Mouse (Mus musculus): ENCODE measurements around the gene Msantd1. TPM values are rescaled to one million over a fixed set of nuclear protein-coding genes. Genes with fewer than 3 reads are reported as not detected.

Gene Msantd1
- polyA plus RNA-seq, 1 experiment from 2014 or later, result 0.22 TPM

DNA sequence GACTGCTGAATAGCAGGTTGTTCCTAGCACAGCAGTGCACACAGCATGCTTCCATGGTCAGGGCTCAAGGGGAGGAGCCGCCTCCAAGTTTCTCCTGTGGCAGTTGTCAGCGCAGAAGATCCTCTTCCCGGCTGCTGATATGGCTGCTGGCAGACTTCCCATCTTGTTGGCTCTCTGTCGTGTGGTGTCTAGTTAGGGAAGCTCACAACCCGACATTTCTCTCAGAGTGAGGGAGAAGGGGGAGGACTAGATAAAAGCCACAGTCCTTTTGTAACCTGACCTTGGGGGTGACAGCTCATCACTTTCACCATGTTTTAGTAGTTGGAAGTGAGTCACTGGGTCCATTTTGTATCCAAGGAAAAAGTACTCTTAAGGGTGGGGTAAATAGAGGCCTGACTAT lies 47.8 kb downstream of the Msantd1 start:
- H3K4me3 ChIP-seq (ENCODE audit: low read depth, low read length), result no peak overlapping the region
- DNase-seq (no peak), ATAC-seq (no peak)
- H3K27me3 ChIP-seq (ENCODE audit: insufficient read depth, low read length), result no peaks in the 10 kb centered on the region
- peaks cover 26% of the 10 kb centered on the region for H3K4me1 ChIP-seq (ENCODE audit: insufficient read depth)
- TF ChIP-seq CTCF (IDR thresholded peaks at IDR 0.05; ENCODE audit: low read depth) (no peak), EP300 (IDR thresholded peaks at IDR 0.05; ENCODE audit: low read depth) (no peak)
- H3K9ac ChIP-seq (replicated peaks), result no peak overlapping the region
- H3K4me2 ChIP-seq (ENCODE audit: low read depth, low read length), result no peak overlapping the region
- H3K36me3 ChIP-seq (replicated peaks; ENCODE audit: insufficient read depth, low read length), result no peaks in the 10 kb centered on the region
- no peaks in the 10 kb centered on the region for H3K9me3 ChIP-seq (ENCODE audit: low read length)
- no peak overlapping the region for H3K27ac ChIP-seq (ENCODE audit: low read depth)
- WGBS (ENCODE audit: insufficient replicate concordance), result 25% methylated on average over 5 of the region's 5 CpGs

DNA sequence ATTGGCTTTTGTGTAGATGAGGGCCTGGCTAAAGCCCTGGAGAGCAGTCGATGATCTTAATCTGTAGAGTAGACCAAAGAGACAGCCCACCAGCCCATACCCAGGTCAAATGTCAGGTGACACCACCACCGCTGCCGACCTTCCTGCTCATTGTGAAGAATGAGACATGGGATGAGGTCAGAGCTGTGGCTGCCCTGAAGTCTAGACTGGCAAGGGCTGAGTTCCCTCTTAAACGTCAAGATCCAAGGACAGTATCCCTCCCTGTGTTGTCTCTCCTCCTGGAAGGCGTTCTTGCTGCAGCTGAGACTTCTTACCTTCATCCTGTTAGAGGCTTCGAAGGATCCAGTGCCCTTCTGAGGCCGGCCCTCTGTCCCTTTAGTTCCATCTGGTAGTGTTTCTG lies 48.3 kb downstream of the Msantd1 start:
- Histone ChIP-seq H3K27me3 (ENCODE audit: insufficient read depth, low read length) (no peaks in the 10 kb centered on the region), H3K4me1 (ENCODE audit: insufficient read depth) (peaks cover 28% of the 10 kb centered on the region), H3K9me3 (ENCODE audit: low read length) (no peaks in the 10 kb centered on the region), H3K9ac (replicated peaks) (no peak overlapping the region), H3K27ac (ENCODE audit: low read depth) (no peak overlapping the region), H3K4me2 (ENCODE audit: low read depth, low read length) (no peak overlapping the region), H3K36me3 (replicated peaks; ENCODE audit: insufficient read depth, low read length) (no peaks in the 10 kb centered on the region), H3K4me3 (ENCODE audit: low read depth, low read length) (no peak overlapping the region)
- 72% methylated on average over 7 of the region's 7 CpGs for WGBS (ENCODE audit: insufficient replicate concordance)
- no peak for ATAC-seq
- no peak for DNase-seq
- TF ChIP-seq EP300 (IDR thresholded peaks at IDR 0.05; ENCODE audit: low read depth) (no peak), CTCF (IDR thresholded peaks at IDR 0.05; ENCODE audit: low read depth) (no peak)

DNA sequence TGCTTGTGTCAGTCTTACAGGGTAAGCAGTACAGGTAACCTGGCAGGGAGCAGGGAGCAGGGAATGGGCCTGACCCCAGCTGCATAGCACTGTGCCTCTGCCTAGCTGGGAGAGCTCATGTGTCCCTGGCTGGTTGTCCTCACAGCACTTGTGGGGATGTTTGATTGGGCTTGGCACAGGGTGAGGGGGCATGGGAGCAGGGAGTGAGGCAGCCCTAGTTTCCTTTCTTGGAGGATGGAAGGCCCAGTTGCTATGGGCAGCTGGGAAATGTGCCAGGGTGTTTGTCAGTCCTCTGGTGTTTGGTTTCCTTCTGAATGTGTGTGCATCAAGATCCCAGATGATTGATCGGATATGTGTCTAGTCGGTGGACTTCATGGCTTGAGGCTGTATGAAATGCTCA lies 49.2 kb downstream of the Msantd1 start:
- Histone ChIP-seq H3K4me1 (ENCODE audit: insufficient read depth) (peaks cover 34% of the 10 kb centered on the region), H3K4me3 (ENCODE audit: low read depth, low read length) (no peak overlapping the region), H3K9me3 (ENCODE audit: low read length) (no peaks in the 10 kb centered on the region), H3K9ac (replicated peaks) (no peak overlapping the region), H3K36me3 (replicated peaks; ENCODE audit: insufficient read depth, low read length) (no peaks in the 10 kb centered on the region), H3K27me3 (ENCODE audit: insufficient read depth, low read length) (no peaks in the 10 kb centered on the region), H3K4me2 (ENCODE audit: low read depth, low read length) (no peak overlapping the region), H3K27ac (ENCODE audit: low read depth) (no peak overlapping the region)
- WGBS (ENCODE audit: insufficient replicate concordance), result 64% methylated on average over 2 of the region's 2 CpGs
- no peak for ATAC-seq
- TF ChIP-seq CTCF (IDR thresholded peaks at IDR 0.05; ENCODE audit: low read depth) (no peak), EP300 (IDR thresholded peaks at IDR 0.05; ENCODE audit: low read depth) (no peak)
- DNase-seq, result no peak

DNA sequence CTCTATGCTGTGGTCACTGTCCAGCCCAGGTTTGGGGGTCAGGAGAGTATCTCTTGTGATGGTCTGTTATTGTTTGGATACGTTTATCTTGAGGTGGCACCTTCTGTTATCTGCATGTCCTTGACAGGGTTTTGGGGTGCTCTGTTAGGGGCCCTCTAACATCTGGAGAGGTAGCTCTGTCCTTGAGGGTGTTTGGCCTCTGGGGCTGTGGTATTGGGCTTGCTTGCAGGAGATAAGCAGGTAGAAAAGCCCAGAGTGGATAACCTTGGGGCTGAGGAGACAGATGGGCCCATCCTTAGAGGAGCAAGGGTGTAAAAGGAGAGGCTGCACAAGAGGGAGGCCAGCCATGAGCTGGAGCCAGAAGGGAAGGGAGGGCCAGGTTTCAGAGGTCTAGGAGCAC lies 52.2 kb downstream of the Msantd1 start:
- Histone ChIP-seq H3K4me2 (ENCODE audit: low read depth, low read length) (no peak overlapping the region), H3K9ac (replicated peaks) (no peak overlapping the region), H3K4me1 (ENCODE audit: insufficient read depth) (peaks cover 32% of the 10 kb centered on the region), H3K36me3 (replicated peaks; ENCODE audit: insufficient read depth, low read length) (peaks cover 3% of the 10 kb centered on the region), H3K27ac (ENCODE audit: low read depth) (peak overlapping the region; percentile 1; the same call in 1 of the 2 replicates), H3K27me3 (ENCODE audit: insufficient read depth, low read length) (no peaks in the 10 kb centered on the region), H3K9me3 (ENCODE audit: low read length) (no peaks in the 10 kb centered on the region), H3K4me3 (ENCODE audit: low read depth, low read length) (no peak overlapping the region)
- TF ChIP-seq EP300 (IDR thresholded peaks at IDR 0.05; ENCODE audit: low read depth) (peak; percentile 97), CTCF (IDR thresholded peaks at IDR 0.05; ENCODE audit: low read depth) (no peak)
- WGBS (ENCODE audit: insufficient replicate concordance), result 58% methylated on average over 1 of the region's 1 CpGs
- DNase-seq (peak; percentile 48), ATAC-seq (peak; percentile 96)

DNA sequence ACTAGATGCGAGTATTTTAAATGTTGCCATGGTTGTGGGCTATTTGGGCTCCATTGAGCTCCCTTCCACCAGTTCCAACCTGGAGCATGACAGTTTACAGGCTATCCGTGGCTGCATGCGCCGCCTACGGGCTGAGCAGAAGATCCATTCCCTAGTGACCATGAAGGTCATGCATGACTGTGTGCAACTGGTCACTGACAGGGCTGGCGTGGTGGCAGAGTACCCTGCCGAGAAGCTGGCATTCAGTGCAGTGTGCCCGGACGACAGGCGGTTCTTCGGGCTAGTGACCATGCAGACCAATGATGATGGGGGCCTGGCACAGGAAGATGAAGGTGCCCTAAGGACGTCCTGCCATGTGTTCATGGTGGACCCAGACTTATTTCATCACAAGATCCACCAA lies 57.7 kb downstream of the Msantd1 start:
- Histone ChIP-seq H3K9me3 (ENCODE audit: low read length) (no peaks in the 10 kb centered on the region), H3K4me1 (ENCODE audit: insufficient read depth) (peaks cover 19% of the 10 kb centered on the region), H3K27me3 (ENCODE audit: insufficient read depth, low read length) (no peaks in the 10 kb centered on the region), H3K4me2 (ENCODE audit: low read depth, low read length) (no peak overlapping the region), H3K4me3 (ENCODE audit: low read depth, low read length) (no peak overlapping the region), H3K9ac (replicated peaks) (no peak overlapping the region), H3K27ac (ENCODE audit: low read depth) (no peak overlapping the region), H3K36me3 (replicated peaks; ENCODE audit: insufficient read depth, low read length) (peaks cover 11% of the 10 kb centered on the region)
- ATAC-seq, result no peak
- no peak for TF ChIP-seq EP300 (IDR thresholded peaks at IDR 0.05; ENCODE audit: low read depth)
- no peak for TF ChIP-seq CTCF (IDR thresholded peaks at IDR 0.05; ENCODE audit: low read depth)
- DNase-seq, result no peak
- WGBS (ENCODE audit: insufficient replicate concordance), result 93% methylated on average over 12 of the region's 12 CpGs

DNA sequence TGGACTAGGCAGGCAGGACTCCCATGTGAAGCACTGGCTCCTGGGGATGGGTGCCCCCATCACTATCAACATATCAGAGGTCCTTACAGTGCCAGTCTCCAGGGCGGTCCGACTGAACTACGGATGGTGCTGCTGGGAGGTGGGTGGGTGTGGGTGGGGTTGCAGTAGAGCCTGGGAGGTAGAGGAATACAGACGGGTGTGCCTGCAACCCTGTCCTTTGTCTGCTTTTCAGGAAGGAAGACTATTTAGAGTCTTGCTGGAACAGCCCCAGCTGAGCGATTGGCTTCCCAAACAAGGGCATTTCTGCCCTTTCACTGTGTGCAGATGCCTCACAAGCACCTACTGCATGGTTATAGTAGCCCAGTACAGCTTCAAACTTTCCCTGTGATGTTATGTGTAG lies 60.6 kb downstream of the Msantd1 start:
- Histone ChIP-seq H3K4me2 (ENCODE audit: low read depth, low read length) (no peak overlapping the region), H3K27me3 (ENCODE audit: insufficient read depth, low read length) (no peaks in the 10 kb centered on the region), H3K9me3 (ENCODE audit: low read length) (no peaks in the 10 kb centered on the region), H3K9ac (replicated peaks) (peak overlapping the region; percentile 11; the same call in 1 of the 2 replicates), H3K36me3 (replicated peaks; ENCODE audit: insufficient read depth, low read length) (peaks cover 11% of the 10 kb centered on the region), H3K4me3 (ENCODE audit: low read depth, low read length) (no peak overlapping the region), H3K4me1 (ENCODE audit: insufficient read depth) (peaks cover 14% of the 10 kb centered on the region), H3K27ac (ENCODE audit: low read depth) (no peak overlapping the region)
- no peak for TF ChIP-seq EP300 (IDR thresholded peaks at IDR 0.05; ENCODE audit: low read depth)
- TF ChIP-seq CTCF (IDR thresholded peaks at IDR 0.05; ENCODE audit: low read depth), result no peak
- ATAC-seq (no peak), DNase-seq (no peak)
- WGBS (ENCODE audit: insufficient replicate concordance), result 56% methylated on average over 5 of the region's 5 CpGs

DNA sequence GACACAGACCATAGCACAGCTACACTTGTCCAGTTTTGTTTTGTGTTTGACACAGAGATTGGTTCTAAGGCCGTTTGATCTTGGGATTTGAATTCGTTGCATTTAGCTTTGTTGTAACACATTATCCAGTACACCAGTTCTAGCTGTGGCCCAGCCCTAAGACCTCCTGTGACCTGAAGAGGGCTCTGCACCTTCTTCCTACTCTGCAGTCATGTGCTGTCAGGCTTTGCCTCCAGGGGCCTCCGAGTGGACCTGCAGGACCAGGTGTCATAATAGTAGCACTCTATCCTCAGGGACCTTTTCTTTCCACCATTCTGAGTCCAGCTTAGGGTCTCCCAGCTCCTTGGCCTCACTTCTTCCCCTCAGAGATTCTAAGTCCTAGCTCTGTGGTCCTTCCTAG lies 64.7 kb downstream of the Msantd1 start:
- H3K27ac ChIP-seq (ENCODE audit: low read depth), result no peak overlapping the region
- no peak overlapping the region for H3K4me3 ChIP-seq (ENCODE audit: low read depth, low read length)
- no peak overlapping the region for H3K9ac ChIP-seq (replicated peaks)
- no peak for ATAC-seq
- peaks cover 7% of the 10 kb centered on the region; the same call in 1 of the 2 replicates for H3K36me3 ChIP-seq (replicated peaks; ENCODE audit: insufficient read depth, low read length)
- no peak overlapping the region for H3K4me2 ChIP-seq (ENCODE audit: low read depth, low read length)
- no peaks in the 10 kb centered on the region for H3K27me3 ChIP-seq (ENCODE audit: insufficient read depth, low read length)
- no peaks in the 10 kb centered on the region for H3K9me3 ChIP-seq (ENCODE audit: low read length)
- DNase-seq, result no peak
- WGBS (ENCODE audit: insufficient replicate concordance), result 66% methylated on average over 3 of the region's 3 CpGs
- TF ChIP-seq EP300 (IDR thresholded peaks at IDR 0.05; ENCODE audit: low read depth), result no peak
- TF ChIP-seq CTCF (IDR thresholded peaks at IDR 0.05; ENCODE audit: low read depth), result 0 out of 2 replicates have a peak, but pooled peaks have one; percentile 22
- peaks cover 34% of the 10 kb centered on the region for H3K4me1 ChIP-seq (ENCODE audit: insufficient read depth)

Other genes starting within 250 kb of the Msantd1 start
- gene Nop14, start 247.9 kb upstream of the Msantd1 start, polyA plus RNA-seq (2015; fragmentation: Nextera tagmentation; extraction: Ambion mirVana), result 8.7 and 9.2 TPM in 2 replicates
- 0.34 and 0.40 TPM in 2 replicates for gene Grk4, start 247.6 kb upstream of the Msantd1 start, polyA plus RNA-seq (2015; fragmentation: Nextera tagmentation; extraction: Ambion mirVana)
- gene Htt, start 146.3 kb upstream of the Msantd1 start, polyA plus RNA-seq (2015; fragmentation: Nextera tagmentation; extraction: Ambion mirVana), result 1.9 and 2.3 TPM in 2 replicates
- 6.9 and 7.3 TPM in 2 replicates for gene Rgs12, start 41.4 kb downstream of the Msantd1 start, polyA plus RNA-seq (2015; fragmentation: Nextera tagmentation; extraction: Ambion mirVana)
- 285 and 304 TPM in 2 replicates for gene Hgfac, start 133.5 kb downstream of the Msantd1 start, polyA plus RNA-seq (2015; fragmentation: Nextera tagmentation; extraction: Ambion mirVana)
- gene Dok7, start 148.8 kb downstream of the Msantd1 start, polyA plus RNA-seq (2015; fragmentation: Nextera tagmentation; extraction: Ambion mirVana), result 0.05 and 0.06 TPM in 2 replicates
- 48.8 and 56.4 TPM in 2 replicates for gene Lrpap1, start 197.8 kb downstream of the Msantd1 start, polyA plus RNA-seq (2015; fragmentation: Nextera tagmentation; extraction: Ambion mirVana)

All from liver, postnatal 0 days (tissue).